Comparison of ENCODE assay signal across 8 mouse cellular contexts in the genomic region with DNA sequence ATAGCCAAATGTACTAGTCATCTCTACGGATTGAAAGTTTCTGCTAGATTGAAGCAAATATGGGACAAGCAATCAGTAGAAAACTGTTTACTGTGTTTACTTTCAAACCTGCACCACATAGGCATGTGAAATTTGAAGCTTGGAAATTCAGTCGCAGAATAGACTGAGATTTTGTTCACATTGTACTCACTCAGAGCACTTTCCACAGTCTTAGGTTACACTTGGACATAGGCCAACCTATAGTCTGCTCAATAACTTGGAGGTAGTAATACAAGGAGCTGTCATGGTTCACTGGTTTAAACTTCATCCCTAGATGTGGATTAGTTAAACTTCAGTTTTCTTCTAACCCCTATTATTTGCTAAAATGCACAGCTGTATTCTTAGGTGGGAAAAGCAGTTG. TPM values are rescaled to one million over a fixed set of nuclear protein-coding genes. Genes with fewer than 3 reads are reported as not detected.
DNase-seq lines count a peak whose midpoint lies in the region; ATAC-seq lines count a peak whose summit lies in the region.

No protein-coding gene starts in this region.

- no peaks in the 10 kb centered on the region for H3K27me3 ChIP-seq in hindbrain, embryonic 10.5 days (ENCODE audit: insufficient read depth, poor library complexity, severe bottlenecking)
- no peaks in the 10 kb centered on the region for H3K27me3 ChIP-seq in hindbrain, embryonic 16.5 days (replicated peaks; ENCODE audit: control insufficient read depth, insufficient read depth, low read length)
- H3K27me3 ChIP-seq in midbrain, embryonic 10.5 days (ENCODE audit: low read depth, poor library complexity, severe bottlenecking): no peaks in the 10 kb centered on the region
- no peaks in the 10 kb centered on the region for H3K27me3 ChIP-seq in midbrain, embryonic 13.5 days
- H3K27me3 ChIP-seq in hindbrain, embryonic 14.5 days (ENCODE audit: control insufficient read depth, insufficient read depth, low read length): no peaks in the 10 kb centered on the region
- no peaks in the 10 kb centered on the region for H3K27me3 ChIP-seq in stomach, embryonic 15.5 days (replicated peaks)
- no peaks in the 10 kb centered on the region for H3K27me3 ChIP-seq in liver, embryonic 11.5 days (replicated peaks; ENCODE audit: control insufficient read depth, insufficient read depth, low read length)

- 0 out of 2 replicates have a peak, but pooled peaks cover 6% of the 10 kb centered on the region for H3K36me3 ChIP-seq in hindbrain, embryonic 10.5 days
- no peaks in the 10 kb centered on the region for H3K36me3 ChIP-seq in hindbrain, embryonic 16.5 days (ENCODE audit: control insufficient read depth, insufficient read depth, low read length)
- H3K36me3 ChIP-seq in midbrain, embryonic 10.5 days: peaks cover 8% of the 10 kb centered on the region; the same call in 1 of the 2 replicates
- H3K36me3 ChIP-seq in midbrain, embryonic 13.5 days: no peaks in the 10 kb centered on the region
- no peaks in the 10 kb centered on the region for H3K36me3 ChIP-seq in hindbrain, embryonic 14.5 days (replicated peaks; ENCODE audit: control insufficient read depth, insufficient read depth)
- H3K36me3 ChIP-seq in stomach, embryonic 15.5 days: no peaks in the 10 kb centered on the region
- H3K36me3 ChIP-seq in liver, embryonic 11.5 days (ENCODE audit: control insufficient read depth, insufficient read depth, low read length): no peaks in the 10 kb centered on the region

- H3K4me3 ChIP-seq in hindbrain, embryonic 10.5 days: no peak overlapping the region
- no peak overlapping the region; the same call in 1 of the 2 replicates for H3K4me3 ChIP-seq in hindbrain, embryonic 16.5 days (ENCODE audit: low read length)
- H3K4me3 ChIP-seq in midbrain, embryonic 10.5 days: no peak overlapping the region
- H3K4me3 ChIP-seq in midbrain, embryonic 13.5 days (replicated peaks): no peak overlapping the region
- peak overlapping the region; percentile 69 for H3K4me3 ChIP-seq in hindbrain, embryonic 14.5 days (replicated peaks; ENCODE audit: low read length)
- peak overlapping the region; percentile 65; the same call in 1 of the 2 replicates for H3K4me3 ChIP-seq in stomach, embryonic 15.5 days (replicated peaks)
- H3K4me3 ChIP-seq in liver, embryonic 11.5 days (ENCODE audit: low read depth, low read length): no peak overlapping the region

- H3K27ac ChIP-seq in hindbrain, embryonic 10.5 days: peak overlapping the region; percentile 95; the same call in 1 of the 2 replicates
- H3K27ac ChIP-seq in hindbrain, embryonic 16.5 days (ENCODE audit: low read depth, low read length): no peak overlapping the region
- peak overlapping the region; percentile 94; the same call in 1 of the 2 replicates for H3K27ac ChIP-seq in midbrain, embryonic 10.5 days (replicated peaks)
- H3K27ac ChIP-seq in midbrain, embryonic 13.5 days: no peak overlapping the region
- H3K27ac ChIP-seq in hindbrain, embryonic 14.5 days: no peak overlapping the region
- H3K27ac ChIP-seq in stomach, embryonic 15.5 days: no peak overlapping the region
- H3K27ac ChIP-seq in liver, embryonic 11.5 days (ENCODE audit: low read depth, low read length): no peak overlapping the region

- no peak for ATAC-seq in hindbrain, embryonic 16.5 days
- no peak for ATAC-seq in midbrain, embryonic 13.5 days
- no peak for ATAC-seq in hindbrain, embryonic 14.5 days (ENCODE audit: low FRiP score)
- ATAC-seq in stomach, embryonic 15.5 days (ENCODE audit: insufficient read depth, low FRiP score, low read depth): no peak
- ATAC-seq in liver, embryonic 11.5 days (replicated peaks; ENCODE audit: low FRiP score): no peak

- no peaks in the 10 kb centered on the region for H3K9me3 ChIP-seq in hindbrain, embryonic 10.5 days
- no peaks in the 10 kb centered on the region for H3K9me3 ChIP-seq in hindbrain, embryonic 16.5 days (ENCODE audit: control insufficient read depth, low read length)
- no peaks in the 10 kb centered on the region for H3K9me3 ChIP-seq in midbrain, embryonic 10.5 days (replicated peaks)
- no peaks in the 10 kb centered on the region for H3K9me3 ChIP-seq in midbrain, embryonic 13.5 days
- no peaks in the 10 kb centered on the region for H3K9me3 ChIP-seq in hindbrain, embryonic 14.5 days (ENCODE audit: control insufficient read depth, low read length)
- no peaks in the 10 kb centered on the region for H3K9me3 ChIP-seq in stomach, embryonic 15.5 days
- no peaks in the 10 kb centered on the region for H3K9me3 ChIP-seq in liver, embryonic 11.5 days (ENCODE audit: control insufficient read depth, low read length)

- H3K9ac ChIP-seq in hindbrain, embryonic 16.5 days (ENCODE audit: low read depth, low read length): no peak overlapping the region
- no peak overlapping the region for H3K9ac ChIP-seq in midbrain, embryonic 13.5 days (replicated peaks)
- H3K9ac ChIP-seq in hindbrain, embryonic 14.5 days: peak overlapping the region; percentile 88; the same call in 1 of the 2 replicates
- no peak overlapping the region for H3K9ac ChIP-seq in stomach, embryonic 15.5 days
- H3K9ac ChIP-seq in liver, embryonic 11.5 days (ENCODE audit: low read depth, low read length): no peak overlapping the region

- no peak for DNase-seq in hindbrain, embryonic 10.5 days (ENCODE audit: low spot score)
- DNase-seq in midbrain, embryonic 10.5 days (ENCODE audit: low spot score): no peak
- DNase-seq in hindbrain, embryonic 14.5 days (ENCODE audit: low spot score): no peak
- DNase-seq in liver, embryonic 11.5 days (ENCODE audit: low spot score): no peak
- DNase-seq in layer of hippocampus, adult 8-10 months (ENCODE audit: low spot score in 2 of 2): no peak

- no peak overlapping the region for H3K4me2 ChIP-seq in hindbrain, embryonic 16.5 days (ENCODE audit: low read length)
- H3K4me2 ChIP-seq in midbrain, embryonic 13.5 days (replicated peaks): no peak overlapping the region; the same call in 1 of the 2 replicates
- peak overlapping the region; percentile 64 for H3K4me2 ChIP-seq in hindbrain, embryonic 14.5 days (replicated peaks)
- H3K4me2 ChIP-seq in stomach, embryonic 15.5 days: no peak overlapping the region
- H3K4me2 ChIP-seq in liver, embryonic 11.5 days: no peak overlapping the region

- H3K4me1 ChIP-seq in hindbrain, embryonic 10.5 days (replicated peaks): peaks cover 6% of the 10 kb centered on the region; the same call in 1 of the 2 replicates
- H3K4me1 ChIP-seq in hindbrain, embryonic 16.5 days (ENCODE audit: control insufficient read depth, insufficient read depth, low read depth, low read length): peaks cover 8% of the 10 kb centered on the region; the same call in 1 of the 2 replicates
- H3K4me1 ChIP-seq in midbrain, embryonic 10.5 days: peaks cover 13% of the 10 kb centered on the region; the same call in 1 of the 2 replicates
- 0 out of 2 replicates have a peak, but pooled peaks cover 8% of the 10 kb centered on the region for H3K4me1 ChIP-seq in midbrain, embryonic 13.5 days (replicated peaks)
- H3K4me1 ChIP-seq in hindbrain, embryonic 14.5 days (replicated peaks; ENCODE audit: control insufficient read depth, insufficient read depth, low read length): no peaks in the 10 kb centered on the region; the same call in 1 of the 2 replicates
- H3K4me1 ChIP-seq in stomach, embryonic 15.5 days: no peaks in the 10 kb centered on the region
- H3K4me1 ChIP-seq in liver, embryonic 11.5 days (replicated peaks; ENCODE audit: control insufficient read depth, insufficient read depth, low read length): no peaks in the 10 kb centered on the region

- 73% methylated on average over 2 of the region's 2 CpGs for WGBS in hindbrain, embryonic 10.5 days
- 68% methylated on average over 2 of the region's 2 CpGs for WGBS in hindbrain, embryonic 16.5 days
- 65% methylated on average over 2 of the region's 2 CpGs for WGBS in midbrain, embryonic 10.5 days
- 61% methylated on average over 2 of the region's 2 CpGs for WGBS in midbrain, embryonic 13.5 days
- 67% methylated on average over 2 of the region's 2 CpGs for WGBS in hindbrain, embryonic 14.5 days
- 48% methylated on average over 2 of the region's 2 CpGs for WGBS in stomach, embryonic 15.5 days
- WGBS in liver, embryonic 11.5 days: 70% methylated on average over 2 of the region's 2 CpGs

RNA-seq across cellular contexts. Expression of a gene that starts 0.7 kb away (rescaled TPM):
- 6.5 and 9.5 TPM in 2 replicates for polyA plus RNA-seq in hindbrain, embryonic 10.5 days (2016; fragmentation: Nextera tagmentation; extraction: Ambion mirVana)
- 9.0 and 11.0 TPM in 2 replicates for polyA plus RNA-seq in hindbrain, embryonic 16.5 days (2015; fragmentation: Nextera tagmentation; extraction: Ambion mirVana)
- 7.8 and 9.9 TPM in 2 replicates for polyA plus RNA-seq in midbrain, embryonic 10.5 days (2016; fragmentation: Nextera tagmentation; extraction: Ambion mirVana)
- 7.0 and 7.2 TPM in 2 replicates for polyA plus RNA-seq in midbrain, embryonic 13.5 days (2015; fragmentation: Nextera tagmentation; extraction: Ambion mirVana)
- polyA plus RNA-seq in hindbrain, embryonic 14.5 days (2014; fragmentation: Nextera tagmentation; extraction: Ambion mirVana): 13.1 and 13.6 TPM in 2 replicates
- 11.9 and 12.4 TPM in 2 replicates for polyA plus RNA-seq in stomach, embryonic 15.5 days (2015; fragmentation: Nextera tagmentation; extraction: Ambion mirVana)
- 3.5 and 4.8 TPM in 2 replicates for polyA plus RNA-seq in liver, embryonic 11.5 days (2014; fragmentation: Nextera tagmentation; extraction: Ambion mirVana)
- 10 to 100 TPM; 17.4 to 23.8 (median 20.9) TPM for total RNA-seq in layer of hippocampus, adult 8-10 months (2022)

Comparison
In these comparisons a context has a peak if more than half of its experiments do, and no peak if none do; other contexts are left out.
1. H3K27ac ChIP-seq: peak in hindbrain, embryonic 10.5 days (single experiment) and midbrain, embryonic 10.5 days (single experiment); none in hindbrain, embryonic 16.5 days (single experiment), midbrain, embryonic 13.5 days (single experiment), hindbrain, embryonic 14.5 days (single experiment), stomach, embryonic 15.5 days (single experiment) and liver, embryonic 11.5 days (single experiment).
2. H3K4me3 ChIP-seq: peak in hindbrain, embryonic 14.5 days (single experiment) and stomach, embryonic 15.5 days (single experiment); none in hindbrain, embryonic 10.5 days (single experiment), hindbrain, embryonic 16.5 days (single experiment), midbrain, embryonic 10.5 days (single experiment), midbrain, embryonic 13.5 days (single experiment) and liver, embryonic 11.5 days (single experiment).